Mouse (Mus musculus) heart, embryonic 16.5 days (tissue): ENCODE results near the gene Olfr463. TPM values are rescaled to one million over a fixed set of nuclear protein-coding genes. Genes with fewer than 3 reads are reported as not detected.
"Not testable (repeated sequence)": the region's sequence is repeated elsewhere in the genome, so short reads cannot be mapped to it uniquely, and the experiment has no call there.

Experiments
- ATAC-seq: fragments of 200-750 bp; cut with Nextera tagmentation; replicated peaks from 2 replicates; pipeline ENCODE4 v1.8.0; 2017; ENCODE audit warnings: moderate number of reproducible peaks; ENCODE audit not compliant: insufficient read depth, low FRiP score; ENCODE audit errors: extremely low read depth
- H3K27ac ChIP-seq: fragments of 300-500 bp; sonication (generic); 2 replicates; pipeline ENCODE4 v1.5.1; 2014; ENCODE audit warnings: mild to moderate bottlenecking, low read length, control low read depth, moderate library complexity
- H3K27me3 ChIP-seq: fragments of 300-500 bp; sonication (generic); 2 replicates; pipeline ENCODE4 v1.6.1; 2014; ENCODE audit warnings: low read length, mixed read lengths; ENCODE audit not compliant: control insufficient read depth, insufficient read depth
- H3K36me3 ChIP-seq: fragments of 300-500 bp; sonication (generic); 2 replicates; pipeline ENCODE4 v1.6.1; 2014; ENCODE audit not compliant: control insufficient read depth, insufficient read depth
- H3K4me1 ChIP-seq: fragments of 300-500 bp; sonication (generic); 2 replicates; pipeline ENCODE4 v1.6.1; 2014; ENCODE audit warnings: low read length, mixed read lengths; ENCODE audit not compliant: control insufficient read depth, insufficient read depth
- H3K4me2 ChIP-seq: fragments of 300-500 bp; sonication (generic); 2 replicates; pipeline ENCODE4 v1.6.1; 2014; ENCODE audit warnings: low read depth, mild to moderate bottlenecking, control low read depth, low read length
- H3K4me3 ChIP-seq: fragments of 300-500 bp; sonication (generic); 2 replicates; pipeline ENCODE4 v1.5.1; 2014; ENCODE audit warnings: mild to moderate bottlenecking, control low read depth, low read length
- H3K9ac ChIP-seq: fragments of 300-500 bp; sonication (generic); 2 replicates; pipeline ENCODE4 v1.6.1; 2014; ENCODE audit warnings: low read length, control low read depth
- H3K9me3 ChIP-seq: fragments of 300-500 bp; sonication (generic); replicated peaks from 2 replicates; pipeline ENCODE4 v1.6.1; 2016; ENCODE audit warnings: low read length; ENCODE audit not compliant: control insufficient read depth
- WGBS: fragments of 180-500 bp; shearing (Covaris S2); extraction: QIAGEN DNeasy Blood & Tissue Kit; methylation state at CpG from one replicate; pipeline ENCODE4 v1.1.7; 2014; 5-methylcytosine and 5-hydroxymethylcytosine counted together
- polyA plus RNA-seq: library from polyadenylated mRNA; unstranded; fragments of >200 nt; fragmentation: Nextera tagmentation; extraction: Ambion mirVana; gene quantifications from 2 replicates; pipeline ENCODE4 v1.2.1, GENCODE M21; 2015

Gene Olfr463
- polyA plus RNA-seq, 1 experiment from 2014 or later: not detected

DNA sequence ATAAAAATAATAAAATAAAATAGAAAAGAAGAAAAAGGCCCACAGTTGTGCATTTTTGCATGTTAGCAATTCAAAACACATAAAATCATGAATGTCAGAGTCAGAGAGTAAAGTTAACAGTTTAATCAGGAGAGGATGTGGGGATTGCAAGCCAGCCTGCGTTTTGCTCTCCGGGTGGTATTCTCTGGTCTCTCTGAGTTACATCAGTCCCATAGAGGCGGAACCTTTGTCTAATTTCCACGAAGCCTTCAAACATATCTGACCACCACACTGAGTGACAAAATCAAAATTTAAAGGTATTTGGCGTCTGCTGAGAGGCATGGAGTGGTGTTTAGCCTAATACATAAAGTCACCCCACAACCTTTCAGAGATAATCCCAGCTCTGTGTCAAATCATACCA, 12.3 kb downstream of the Olfr463 start:
- Histone ChIP-seq H3K36me3 (no peaks in the 10 kb centered on the region), H3K4me3 (no peak overlapping the region), H3K4me1 (no peaks in the 10 kb centered on the region), H3K9ac (no peak overlapping the region), H3K27ac (no peak overlapping the region), H3K27me3 (no peaks in the 10 kb centered on the region), H3K9me3 (no peaks in the 10 kb centered on the region), H3K4me2 (no peak overlapping the region)
- ATAC-seq: no peak
- WGBS: 75% methylated on average over 5 of the region's 5 CpGs

DNA sequence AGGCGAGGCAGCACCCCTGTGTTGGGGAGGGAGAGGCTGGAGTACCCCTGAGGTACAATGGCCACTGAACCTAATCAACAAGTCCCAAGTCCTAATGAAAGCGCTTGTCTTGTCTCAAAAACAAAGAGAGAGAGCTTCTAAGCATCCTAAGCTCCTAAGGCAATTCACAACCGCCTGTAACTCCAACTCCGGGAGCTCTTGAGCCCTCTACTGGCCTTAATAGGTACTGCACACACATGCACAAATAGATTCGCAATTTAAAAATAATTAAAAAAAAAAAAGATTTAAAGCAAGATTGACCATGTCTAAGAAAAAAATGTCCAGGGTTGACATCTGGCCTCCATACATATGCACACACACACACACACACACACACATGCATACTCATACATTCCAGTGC, 13.7 kb downstream of the Olfr463 start:
- Histone ChIP-seq H3K27me3 (no peaks in the 10 kb centered on the region), H3K9ac (no peak overlapping the region), H3K27ac (no peak overlapping the region), H3K4me3 (no peak overlapping the region), H3K36me3 (no peaks in the 10 kb centered on the region), H3K4me1 (no peaks in the 10 kb centered on the region), H3K9me3 (no peaks in the 10 kb centered on the region), H3K4me2 (no peak overlapping the region)
- WGBS: 41% methylated on average over 5 of the region's 5 CpGs
- ATAC-seq: no peak

DNA sequence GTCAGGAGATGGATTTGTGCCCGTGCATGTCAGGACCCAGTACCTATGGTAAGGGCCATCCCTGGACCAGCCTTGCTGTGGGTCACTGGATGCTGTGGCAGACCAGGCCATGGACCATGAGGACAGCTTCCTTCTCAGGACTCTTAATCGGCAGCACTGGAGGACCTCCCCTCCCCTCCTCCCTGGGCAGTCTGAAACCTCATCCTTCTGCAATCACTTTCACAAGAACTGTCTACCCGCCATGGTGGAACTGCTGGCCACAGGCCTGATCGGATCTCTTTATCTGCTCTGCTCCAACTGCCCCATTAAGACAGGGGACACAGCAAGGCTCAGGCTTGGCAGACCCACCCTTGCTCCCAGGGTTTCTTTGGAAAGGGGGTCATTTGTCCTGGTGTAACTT, 15.5 kb downstream of the Olfr463 start:
- Histone ChIP-seq H3K4me1 (no peaks in the 10 kb centered on the region), H3K4me3 (no peak overlapping the region), H3K36me3 (no peaks in the 10 kb centered on the region), H3K4me2 (no peak overlapping the region), H3K27ac (no peak overlapping the region), H3K9ac (no peak overlapping the region), H3K27me3 (no peaks in the 10 kb centered on the region), H3K9me3 (no peaks in the 10 kb centered on the region)
- 60% methylated on average over 4 of the region's 4 CpGs for WGBS
- ATAC-seq: no peak

DNA sequence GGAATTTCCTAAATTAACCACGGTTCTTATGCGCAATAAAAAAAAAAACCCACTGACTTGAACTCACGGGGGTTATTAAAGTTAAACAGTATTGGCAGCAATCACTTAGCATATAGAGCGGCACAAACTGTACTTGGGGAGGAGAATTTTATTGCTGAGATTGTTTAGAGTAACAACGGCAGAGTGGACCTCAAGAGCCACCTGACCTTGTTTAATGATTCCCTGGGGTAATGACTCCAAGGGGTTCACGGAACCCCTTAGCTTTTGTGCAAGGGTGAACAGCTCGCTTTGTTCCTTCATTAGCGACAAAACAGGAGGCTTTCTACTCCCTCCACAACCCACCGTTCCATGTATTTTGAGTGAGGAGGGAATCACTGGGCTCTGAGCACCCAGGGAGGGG, 17.4 kb downstream of the Olfr463 start:
- Histone ChIP-seq H3K9me3 (no peaks in the 10 kb centered on the region), H3K4me1 (no peaks in the 10 kb centered on the region), H3K4me3 (no peak overlapping the region), H3K36me3 (no peaks in the 10 kb centered on the region), H3K27me3 (no peaks in the 10 kb centered on the region), H3K27ac (no peak overlapping the region), H3K4me2 (no peak overlapping the region), H3K9ac (no peak overlapping the region)
- no peak for ATAC-seq
- WGBS: 85% methylated on average over 9 of the region's 9 CpGs

DNA sequence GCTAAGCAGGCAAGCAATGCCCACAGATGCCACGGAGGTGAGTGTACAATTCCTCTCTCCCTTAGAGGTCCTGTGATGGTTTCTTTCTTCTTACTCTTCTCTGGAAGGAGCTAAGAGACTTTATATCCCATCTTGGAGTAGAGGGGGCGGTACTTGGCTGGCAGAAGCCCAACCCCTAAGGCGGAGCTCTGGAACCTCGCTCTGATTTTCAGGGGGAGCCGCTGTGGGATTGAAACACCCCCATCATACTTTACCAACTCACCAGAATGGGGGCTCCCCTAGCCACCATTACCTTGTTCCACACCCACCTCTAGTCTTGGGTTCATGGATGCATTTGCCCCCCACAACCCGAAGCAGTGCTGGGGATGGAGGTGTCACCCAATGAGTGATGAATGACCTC, 21.8 kb downstream of the Olfr463 start, which contains the start of gene Epx:
Gene Epx, minus strand, starts transcription at position 101 of the 400 bp plus-strand sequence.
- ATAC-seq: no peak
- no peaks in the 10 kb centered on the region for H3K36me3 ChIP-seq

DNA sequence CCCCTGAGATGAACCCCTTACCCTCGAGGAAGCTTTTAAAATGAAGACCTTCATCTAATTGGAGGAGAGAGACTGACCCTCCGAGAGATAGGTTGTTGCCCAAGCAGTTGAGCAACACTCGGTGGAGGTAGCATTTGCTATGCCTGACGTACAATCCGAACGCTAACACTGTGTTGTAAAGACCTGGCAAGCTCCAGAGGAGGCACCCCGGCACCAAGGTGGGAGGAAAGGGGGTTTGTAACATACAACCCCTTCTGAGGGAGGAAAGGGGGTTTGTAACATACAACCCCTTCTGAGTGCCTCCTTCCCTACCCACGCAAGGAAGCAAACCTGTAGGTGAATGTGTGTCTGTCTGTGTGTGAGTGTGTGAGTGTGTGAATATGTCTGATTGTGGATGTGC, 25.4 kb downstream of the Olfr463 start:
- Histone ChIP-seq H3K4me1 (no peaks in the 10 kb centered on the region), H3K4me2 (no peak overlapping the region), H3K4me3 (no peak overlapping the region), H3K27me3 (peaks cover 3% of the 10 kb centered on the region), H3K9ac (no peak overlapping the region), H3K36me3 (no peaks in the 10 kb centered on the region), H3K9me3 (no peaks in the 10 kb centered on the region), H3K27ac (no peak overlapping the region)
- WGBS: 33% methylated on average over 8 of the region's 8 CpGs
- no peak for ATAC-seq

More for the DNA sequence above, 21.8 kb downstream of the Olfr463 start, which contains the start of gene Epx:
- no peak within 1 kb of the TSS for H3K27ac ChIP-seq
- H3K4me3 ChIP-seq: no peak within 1 kb of the TSS
- H3K9me3 ChIP-seq: no peaks in the 10 kb centered on the region
- H3K4me1 ChIP-seq: no peaks in the 10 kb centered on the region
- 80% methylated on average over 6 of the region's 6 CpGs for WGBS
- H3K27me3 ChIP-seq: peaks cover 3% of the 10 kb centered on the region
- H3K4me2 ChIP-seq: no peak within 1 kb of the TSS
- H3K9ac ChIP-seq: no peak within 1 kb of the TSS

DNA sequence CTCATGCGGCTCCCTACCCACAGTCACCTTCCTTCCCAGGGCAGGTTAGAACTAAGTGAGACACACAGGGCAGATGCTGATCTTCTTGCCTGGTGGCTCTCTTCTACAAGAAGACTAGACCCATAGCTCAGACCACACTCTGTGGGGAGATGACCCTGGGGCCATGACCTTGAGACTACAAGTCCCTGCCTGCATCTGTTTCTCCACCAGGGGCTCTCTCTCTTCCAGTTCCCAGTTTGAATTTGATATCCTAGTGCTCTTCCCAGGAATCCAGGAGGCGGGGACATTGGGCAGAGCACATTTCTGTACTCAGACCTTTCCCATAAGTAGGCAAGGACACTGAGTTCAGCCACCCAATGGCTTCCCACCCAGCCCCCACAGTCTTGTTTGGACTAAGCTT, 27.1 kb downstream of the Olfr463 start:
- H3K9ac ChIP-seq: no peak overlapping the region
- ATAC-seq: no peak
- H3K27ac ChIP-seq: no peak overlapping the region
- no peaks in the 10 kb centered on the region for H3K36me3 ChIP-seq
- no peaks in the 10 kb centered on the region for H3K9me3 ChIP-seq
- H3K4me2 ChIP-seq: no peak overlapping the region
- no peaks in the 10 kb centered on the region for H3K4me1 ChIP-seq
- H3K27me3 ChIP-seq: peaks cover 3% of the 10 kb centered on the region
- 83% methylated on average over 2 of the region's 2 CpGs for WGBS
- H3K4me3 ChIP-seq: no peak overlapping the region

DNA sequence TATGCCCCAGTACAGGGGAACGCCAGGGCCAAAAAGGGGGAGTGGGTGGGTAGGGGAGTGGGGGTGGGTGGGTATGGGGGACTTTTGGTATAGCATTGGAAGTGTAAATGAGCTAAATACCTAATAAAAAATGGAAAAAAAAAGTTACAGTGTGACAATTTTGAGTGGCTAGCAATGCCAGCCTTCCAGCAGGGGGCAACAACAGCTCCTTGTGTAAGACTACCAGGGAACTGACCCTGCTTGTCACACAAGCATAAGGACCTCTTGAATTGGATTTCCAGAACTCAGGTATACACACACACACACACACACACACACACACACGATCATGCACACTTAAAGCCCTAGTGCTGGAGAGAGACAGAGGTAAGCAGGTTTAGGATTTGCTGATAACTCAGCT, 30.3 kb downstream of the Olfr463 start:
- H3K4me3 ChIP-seq, H3K4me2 ChIP-seq, H3K4me1 ChIP-seq, H3K9me3 ChIP-seq, H3K36me3 ChIP-seq, ATAC-seq, H3K9ac ChIP-seq, H3K27me3 ChIP-seq, H3K27ac ChIP-seq: not testable (repeated sequence)
- 79% methylated on average over 1 of the region's 2 CpGs for WGBS

DNA sequence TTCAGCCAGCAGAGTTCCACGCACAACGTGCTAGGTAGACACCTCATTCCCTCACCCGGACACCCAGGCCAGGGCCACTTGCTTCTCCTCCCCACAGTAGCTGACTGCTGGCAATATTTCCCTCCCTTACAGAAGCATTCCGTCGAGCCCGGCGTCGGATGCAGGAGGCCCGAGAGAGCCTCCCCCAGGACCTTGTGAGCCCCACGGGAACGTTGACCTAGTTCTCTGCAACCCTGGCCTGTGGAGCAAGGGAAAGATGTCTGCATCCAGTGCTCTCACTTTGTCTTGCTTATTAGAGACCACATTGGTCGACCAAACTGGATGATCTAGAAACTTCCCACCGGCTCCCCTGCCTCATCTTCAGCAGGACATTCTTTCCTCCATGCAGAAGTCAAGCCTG, 34.4 kb downstream of the Olfr463 start:
- 0 out of 2 replicates have a peak, but pooled peaks cover 6% of the 10 kb centered on the region for H3K36me3 ChIP-seq

More for the DNA sequence above, 34.4 kb downstream of the Olfr463 start:
- H3K9me3 ChIP-seq: no peaks in the 10 kb centered on the region
- ATAC-seq: no peak
- no peak overlapping the region for H3K4me2 ChIP-seq
- 90% methylated on average over 13 of the region's 13 CpGs for WGBS
- no peak overlapping the region for H3K4me3 ChIP-seq
- peaks cover 2% of the 10 kb centered on the region; the same call in 1 of the 2 replicates for H3K27me3 ChIP-seq
- no peak overlapping the region for H3K9ac ChIP-seq
- H3K27ac ChIP-seq: no peak overlapping the region
- H3K4me1 ChIP-seq: peaks cover 8% of the 10 kb centered on the region
